Mouse (Mus musculus) spleen, postnatal 4 days (tissue): ENCODE measurements around the gene Tmem198b.

ENCODE experiments used
- DNase-seq, 2 experiments: peaks; one replicate each; pipeline ENCODE4 v3.0.0; 2022; ENCODE audit warnings: low spot score in 2 of 2

Gene Tmem198b

DNA sequence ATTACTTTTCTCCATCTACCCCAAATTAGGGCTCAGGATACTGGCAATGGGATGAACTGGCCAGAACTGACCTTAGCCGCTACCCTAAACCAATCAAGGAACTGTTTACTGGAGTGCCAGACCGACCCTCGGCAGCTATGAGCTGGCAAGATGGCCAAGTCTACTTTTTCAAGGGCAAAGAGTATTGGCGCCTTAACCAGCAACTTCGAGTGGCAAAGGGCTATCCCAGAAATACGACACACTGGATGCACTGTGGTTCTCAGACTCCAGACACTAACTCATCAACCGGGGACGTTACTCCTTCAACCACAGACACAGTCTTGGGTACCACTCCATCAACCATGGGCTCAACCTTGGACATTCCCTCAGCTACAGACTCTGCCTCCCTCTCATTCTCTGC is 5.5 kb downstream of the Tmem198b start:
- DNase-seq: no peak

DNA sequence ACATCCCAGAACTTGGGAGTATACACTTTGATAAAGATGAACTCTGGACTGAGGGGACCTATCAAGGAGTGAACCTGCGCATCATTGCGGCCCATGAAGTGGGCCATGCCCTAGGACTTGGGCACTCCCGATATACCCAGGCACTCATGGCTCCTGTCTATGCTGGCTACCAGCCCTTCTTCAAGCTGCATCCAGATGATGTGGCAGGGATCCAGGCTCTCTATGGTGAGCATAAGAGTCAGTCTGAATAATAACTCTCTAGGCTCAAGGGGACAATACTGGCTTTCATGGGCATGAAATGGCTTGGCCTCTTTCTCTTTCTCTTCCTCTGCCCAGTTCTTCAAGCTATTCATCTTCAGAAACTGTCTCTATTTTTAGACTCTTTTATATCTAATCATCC is 8.6 kb downstream of the Tmem198b start:
- DNase-seq: no peak

- DNase-seq: no peak
These were observed 9.8 kb downstream of the Tmem198b start for GRCm38 (mm10) chr10:128794391-128794790.

DNA sequence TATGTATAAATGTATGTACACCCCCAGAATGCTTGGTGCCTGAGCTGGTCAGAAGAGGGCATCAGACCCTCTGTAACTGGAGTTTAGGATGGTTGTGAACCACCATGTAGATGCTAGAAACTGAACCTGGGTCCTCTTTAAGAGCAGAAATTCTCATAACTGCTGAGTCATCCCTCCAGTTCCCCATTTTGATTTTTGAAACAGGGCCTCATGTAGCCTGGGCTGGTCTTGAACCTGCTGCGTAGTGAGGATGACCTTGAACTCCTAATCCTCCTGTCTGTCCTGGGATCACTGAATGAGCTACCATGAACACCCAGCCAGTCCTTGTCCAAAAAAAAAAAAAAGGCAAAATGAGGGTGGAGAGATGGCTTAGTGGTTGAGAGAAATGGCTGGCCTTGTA is 10.9 kb downstream of the Tmem198b start:
- no peak for DNase-seq

DNA sequence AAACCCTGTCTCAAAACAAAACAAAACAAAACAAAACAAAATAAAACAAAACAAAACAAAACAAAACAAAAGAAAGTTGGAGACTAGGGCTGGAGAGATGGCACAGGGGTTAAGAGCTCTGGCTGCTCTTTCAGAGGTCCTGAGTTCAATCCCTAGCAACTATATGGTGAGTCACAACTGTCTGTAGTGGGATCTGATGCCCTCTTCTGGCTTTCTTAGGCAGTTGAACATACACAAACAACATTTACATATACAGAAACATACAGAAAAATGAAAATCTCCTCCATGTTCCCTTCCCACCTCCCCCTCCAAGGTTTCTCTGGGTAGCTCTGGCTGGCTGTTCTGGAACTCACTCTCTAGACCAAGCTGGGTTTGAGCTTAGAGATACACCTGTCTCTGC is 12.1 kb downstream of the Tmem198b start:
- DNase-seq: no peak

- DNase-seq: no peak
These were observed 13.6 kb downstream of the Tmem198b start, which contains the start of gene Mmp19 for GRCm38 (mm10) chr10:128790398-128791124. Mmp19 (plus strand) TSS chr10:128790910.

GRCm38 (mm10) chr10:128780200-128780599 is 24.0 kb downstream of the Tmem198b start:
- no peak for DNase-seq

- peak in 1 of 2 experiments; percentile 40 for DNase-seq
These were observed 25.0 kb downstream of the Tmem198b start for GRCm38 (mm10) chr10:128779011-128779795.

GRCm38 (mm10) chr10:128778441-128778840 is 25.7 kb downstream of the Tmem198b start:
- DNase-seq: no peak

DNA sequence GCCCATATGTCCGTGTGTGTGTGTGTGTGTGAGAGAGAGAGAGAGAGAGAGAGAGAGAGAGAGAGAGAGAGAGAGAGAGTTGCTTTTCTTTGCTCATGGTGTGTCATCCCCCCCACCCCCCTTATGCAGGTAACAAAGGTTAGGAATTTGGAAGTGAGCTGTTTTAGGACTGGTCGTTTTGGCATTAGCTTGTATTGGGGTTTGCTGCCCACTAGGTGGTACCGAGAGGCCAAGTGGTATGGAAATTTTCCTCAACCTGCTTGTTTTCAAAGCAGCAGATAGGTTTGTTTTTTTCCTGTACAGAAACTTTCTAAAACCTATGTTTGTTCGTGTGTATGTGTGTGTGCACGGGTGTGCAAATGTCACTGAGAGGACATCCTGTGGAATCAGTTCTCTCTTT is 30.5 kb downstream of the Tmem198b start:
- DNase-seq: no peak

DNA sequence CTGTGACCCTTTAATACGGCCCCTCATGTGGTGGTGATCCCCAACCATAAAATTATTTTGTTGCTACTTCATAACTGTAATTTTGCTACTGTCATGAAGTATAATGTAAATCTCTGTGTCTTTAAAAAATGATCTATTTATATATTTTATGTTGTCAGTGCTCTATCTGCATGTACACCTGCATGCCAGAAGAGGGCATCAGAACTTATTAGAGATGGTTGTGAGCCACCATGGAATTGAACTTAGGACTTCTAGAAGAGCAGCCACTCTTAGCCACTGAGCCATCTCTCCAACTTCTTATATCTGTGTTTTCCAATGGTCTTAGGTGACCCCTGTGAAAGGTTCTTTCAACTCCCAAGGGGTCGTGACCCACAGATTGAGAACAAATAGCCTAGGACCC is 31.3 kb downstream of the Tmem198b start:
- no peak for DNase-seq
